Mouse (Mus musculus) inflammation-experienced regulatory T-cells (primary cell): ENCODE measurements around the gene Ppy. TPM values are rescaled to one million over a fixed set of nuclear protein-coding genes. Genes with fewer than 3 reads are reported as not detected.

ENCODE experiments used
- polyA plus RNA-seq, 2 experiments: library from polyadenylated mRNA; unstranded; fragments of 100-300 nt; shearing (Covaris generic); gene quantifications; one replicate each; pipeline ENCODE4 v1.2.1; 2017

Gene Ppy
- polyA plus RNA-seq: not detected

GRCm38 (mm10) chr11:102101219-102101618, at the start of gene Ppy:
Gene Ppy, minus strand, starts transcription at chr11:102101319.

GRCm38 (mm10) chr11:102145471-102146001, 44.4 kb upstream of the Ppy start, which contains the start of gene Nags:
Gene Nags, plus strand, starts transcription at chr11:102145513.

GRCm38 (mm10) chr11:102107732-102108131, 6.6 kb upstream of the Ppy start, which contains the start of gene Pyy:
Gene Pyy, minus strand, starts transcription at chr11:102107832.

GRCm38 (mm10) chr11:102087931-102088898, 12.9 kb downstream of the Ppy start, which contains the start of gene Mpp2:
Gene Mpp2, minus strand, starts transcription at chr11:102088515.

Other genes starting within 250 kb of the Ppy start
- not detected for gene Meox1, start 206.9 kb downstream of the Ppy start, polyA plus RNA-seq
- not detected for gene Sost, start 134.3 kb downstream of the Ppy start, polyA plus RNA-seq
- gene Cfap97d1, start 117.0 kb downstream of the Ppy start, polyA plus RNA-seq: not detected
- 1 to 10 TPM in 1 of 2 experiments, under 1 TPM in 1; 0.40 to 1.2 TPM for gene Dusp3, start 114.3 kb downstream of the Ppy start, polyA plus RNA-seq
- gene Mpp3, start 72.9 kb downstream of the Ppy start, polyA plus RNA-seq: under 1 TPM in 1 of 2 experiments, not detected in 1; 0.73 TPM
- gene Cd300lg, start 59.8 kb downstream of the Ppy start, polyA plus RNA-seq: under 1 TPM in 1 of 2 experiments, not detected in 1; 0.93 TPM
- gene Mpp2, start 12.8 kb downstream of the Ppy start, polyA plus RNA-seq: 1 to 10 TPM; 3.1 to 4.8 TPM
- not detected for gene Pyy, start 6.5 kb upstream of the Ppy start, polyA plus RNA-seq
- gene Nags, start 44.2 kb upstream of the Ppy start, polyA plus RNA-seq: under 1 TPM in 1 of 2 experiments, not detected in 1; 0.89 TPM
- 10 to 100 TPM in 1 of 2 experiments, 1 to 10 TPM in 1; 7.5 to 12.3 TPM for gene Tmem101, start 55.1 kb upstream of the Ppy start, polyA plus RNA-seq
- gene Lsm12, start 84.0 kb upstream of the Ppy start, polyA plus RNA-seq: 10 to 100 TPM; 47.6 to 52.8 TPM
- gene G6pc3, start 88.3 kb upstream of the Ppy start, polyA plus RNA-seq: 10 to 100 TPM; 37.7 to 48.2 TPM
- gene Hdac5, start 128.8 kb upstream of the Ppy start, polyA plus RNA-seq: 10 to 100 TPM; 21.2 to 52.7 TPM
- 1 to 10 TPM in 1 of 2 experiments, under 1 TPM in 1; 0.36 to 1.0 TPM for gene BC030867, start 147.6 kb upstream of the Ppy start, polyA plus RNA-seq
- not detected for gene Asb16, start 167.4 kb upstream of the Ppy start, polyA plus RNA-seq
- gene Tmub2, start 183.6 kb upstream of the Ppy start, polyA plus RNA-seq: 10 to 100 TPM; 58.4 to 59.3 TPM
- gene Atxn7l3, start 195.3 kb upstream of the Ppy start, polyA plus RNA-seq: 10 to 100 TPM; 14.7 to 17.3 TPM
- 100 to 1,000 TPM; 122 to 151 TPM for gene Ubtf, start 218.4 kb upstream of the Ppy start, polyA plus RNA-seq